Mouse (Mus musculus): ENCODE data around the gene Sh2d2a. TPM values are rescaled to one million over a fixed set of nuclear protein-coding genes. Genes with fewer than 3 reads are reported as not detected.
"Not testable (repeated sequence)": the region's sequence is repeated elsewhere in the genome, so short reads cannot be mapped to it uniquely, and the experiment has no call there.

Sh2d2a gene
- polyA plus RNA-seq, 1 experiment from 2014 or later, result 0.12 TPM

DNA sequence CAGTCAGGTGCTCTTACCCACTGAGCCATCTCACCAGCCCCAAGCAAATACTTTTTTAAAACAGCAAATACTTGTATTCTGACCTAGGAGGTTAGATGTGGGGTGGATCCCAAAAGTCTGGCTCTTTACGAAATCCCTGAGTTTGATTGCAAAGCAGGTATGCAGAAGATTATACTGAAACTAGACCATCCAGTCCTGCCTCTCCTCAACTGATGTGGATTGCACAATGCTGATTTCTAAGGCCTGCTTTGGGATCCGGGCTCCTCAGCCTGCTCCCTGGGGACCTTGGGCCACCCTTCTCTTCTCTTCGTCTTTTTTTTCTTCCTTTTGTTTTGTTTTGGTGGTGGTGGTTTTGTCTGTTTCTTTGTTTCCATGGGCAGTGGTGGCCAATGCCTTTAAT is 44.9 kb downstream of the Sh2d2a start:
- Histone ChIP-seq H3K4me2 (replicated peaks) (no peak overlapping the region), H3K9ac (no peak overlapping the region), H3K27me3 (no peaks in the 10 kb centered on the region), H3K36me3 (no peaks in the 10 kb centered on the region), H3K4me3 (replicated peaks) (no peak overlapping the region), H3K4me1 (no peaks in the 10 kb centered on the region), H3K27ac (replicated peaks) (no peak overlapping the region), H3K9me3 (replicated peaks) (no peaks in the 10 kb centered on the region)
- WGBS, result 40% methylated on average over 3 of the region's 3 CpGs
- ATAC-seq (ENCODE audit: insufficient number of reproducible peaks, low FRiP score, low TSS enrichment, low read depth), result no peak

DNA sequence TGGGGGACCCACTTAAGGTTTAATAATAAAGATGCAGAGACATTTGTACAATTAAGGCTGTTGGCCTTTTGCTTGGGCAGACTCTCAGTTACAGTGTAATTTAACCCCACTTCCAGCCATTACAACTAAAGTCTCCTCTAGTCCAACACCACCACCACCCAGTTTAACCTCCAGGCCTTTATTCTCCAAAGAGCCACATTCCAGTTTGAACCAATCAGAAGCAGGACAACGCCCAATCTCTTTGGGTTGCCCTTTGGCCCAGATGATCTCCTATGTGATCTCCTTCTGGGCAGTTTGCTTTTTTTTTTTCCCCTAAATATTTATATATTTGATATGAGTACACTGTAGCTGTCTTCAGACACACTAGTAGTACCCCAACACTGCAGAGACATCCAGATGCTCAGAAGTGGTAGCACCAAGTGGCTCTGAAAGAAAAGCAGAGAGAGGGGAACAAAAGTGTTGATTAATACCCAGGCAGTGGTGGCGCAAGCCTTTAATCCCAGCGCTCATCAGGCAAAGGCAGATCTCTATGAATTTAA is 46.9 kb downstream of the Sh2d2a start:
- 73% methylated on average over 3 of the region's 3 CpGs for WGBS
- no peaks in the 10 kb centered on the region for H3K27me3 ChIP-seq

DNA sequence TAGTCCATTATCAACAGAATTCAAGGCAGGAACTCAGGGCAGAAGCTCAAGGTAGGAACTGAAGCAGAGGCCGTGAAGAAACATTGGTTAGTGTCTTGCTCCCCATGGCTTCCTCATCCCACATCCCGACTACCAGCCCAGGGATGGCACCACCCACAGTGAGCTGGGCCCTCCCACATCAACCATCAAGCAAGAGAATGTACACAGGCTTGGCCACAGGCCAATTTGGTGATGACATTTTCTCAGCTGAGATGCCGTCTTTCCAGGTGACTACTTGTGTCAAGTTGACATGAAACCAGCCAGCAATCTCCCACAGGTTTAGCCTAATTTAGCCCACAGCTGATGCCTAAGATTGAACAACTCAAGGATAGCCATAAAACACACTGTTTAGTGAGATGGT is 52.7 kb downstream of the Sh2d2a start:
- H3K9me3 ChIP-seq (replicated peaks), result no peaks in the 10 kb centered on the region
- 48% methylated on average over 3 of the region's 3 CpGs for WGBS
- H3K36me3 ChIP-seq, result no peaks in the 10 kb centered on the region
- H3K4me1 ChIP-seq, result no peaks in the 10 kb centered on the region
- H3K9ac ChIP-seq, result no peak overlapping the region
- H3K4me2 ChIP-seq (replicated peaks), result no peak overlapping the region
- ATAC-seq (ENCODE audit: insufficient number of reproducible peaks, low FRiP score, low TSS enrichment, low read depth), result no peak
- no peak overlapping the region for H3K27ac ChIP-seq (replicated peaks)
- H3K4me3 ChIP-seq (replicated peaks), result no peak overlapping the region
- no peaks in the 10 kb centered on the region for H3K27me3 ChIP-seq

More for the DNA sequence above, 46.9 kb downstream of the Sh2d2a start:
- Histone ChIP-seq H3K27ac (replicated peaks) (no peak overlapping the region), H3K9ac (no peak overlapping the region), H3K9me3 (replicated peaks) (no peaks in the 10 kb centered on the region), H3K36me3 (no peaks in the 10 kb centered on the region), H3K4me3 (replicated peaks) (no peak overlapping the region), H3K4me2 (replicated peaks) (no peak overlapping the region), H3K4me1 (no peaks in the 10 kb centered on the region)
- ATAC-seq (ENCODE audit: insufficient number of reproducible peaks, low FRiP score, low TSS enrichment, low read depth), result no peak

DNA sequence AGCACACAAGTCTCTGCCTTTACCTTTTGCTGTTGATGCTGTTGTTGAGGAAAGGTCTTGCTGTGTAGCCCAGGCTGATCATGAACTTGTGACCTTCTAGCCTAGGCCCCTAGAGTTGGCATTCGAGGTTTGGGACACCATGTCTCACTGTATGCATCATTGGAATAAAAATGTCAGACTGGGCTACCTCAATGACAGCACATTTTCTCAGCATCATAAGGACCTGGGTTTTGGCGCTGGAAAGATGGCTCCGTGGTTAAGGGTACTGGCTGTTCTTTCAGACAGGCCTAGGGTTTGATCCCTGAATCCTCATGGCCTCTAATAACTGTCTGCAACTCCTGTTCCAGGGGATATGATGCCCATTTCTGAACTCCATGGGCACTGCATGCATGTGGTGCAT is 53.2 kb downstream of the Sh2d2a start:
- Histone ChIP-seq H3K9me3 (replicated peaks) (no peaks in the 10 kb centered on the region), H3K9ac (no peak overlapping the region), H3K4me3 (replicated peaks) (no peak overlapping the region), H3K27ac (replicated peaks) (no peak overlapping the region), H3K4me2 (replicated peaks) (no peak overlapping the region), H3K36me3 (no peaks in the 10 kb centered on the region), H3K4me1 (no peaks in the 10 kb centered on the region), H3K27me3 (no peaks in the 10 kb centered on the region)
- WGBS, result 78% methylated on average over 3 of the region's 3 CpGs
- no peak for ATAC-seq (ENCODE audit: insufficient number of reproducible peaks, low FRiP score, low TSS enrichment, low read depth)

DNA sequence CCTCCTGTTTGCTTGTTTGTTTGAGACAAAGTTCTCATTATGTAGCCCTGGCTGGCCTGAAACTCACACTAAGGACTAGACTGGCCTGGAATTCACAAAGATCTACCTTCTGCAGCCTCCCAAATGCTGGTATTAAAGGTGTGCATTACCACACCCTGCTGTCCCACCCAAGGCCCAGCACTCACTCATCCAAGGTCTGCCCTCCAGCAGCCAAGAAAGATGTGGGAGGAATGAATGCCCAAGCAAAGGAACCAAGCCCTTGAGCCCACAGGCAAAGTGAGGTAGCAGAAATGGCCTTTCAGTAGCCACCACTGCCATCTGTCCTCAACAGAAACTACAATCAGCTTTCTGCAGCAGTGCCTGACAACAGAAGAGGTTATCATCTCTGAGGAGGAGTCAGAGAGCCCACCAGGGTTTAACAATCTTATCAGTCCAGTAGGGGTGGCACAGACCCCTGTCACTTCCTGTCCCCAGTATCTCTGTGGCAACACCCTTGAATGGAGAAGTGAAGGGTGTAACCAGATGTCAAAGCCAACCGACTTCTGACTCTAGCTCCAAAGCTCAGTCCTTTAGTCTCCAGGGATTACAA is 54.6 kb downstream of the Sh2d2a start:
- Histone ChIP-seq H3K27me3 (no peaks in the 10 kb centered on the region), H3K4me1 (0 out of 2 replicates have a peak, but pooled peaks cover 2% of the 10 kb centered on the region), H3K36me3 (no peaks in the 10 kb centered on the region), H3K4me2 (replicated peaks) (no peak overlapping the region), H3K9ac (no peak overlapping the region), H3K9me3 (replicated peaks) (no peaks in the 10 kb centered on the region), H3K4me3 (replicated peaks) (no peak overlapping the region), H3K27ac (replicated peaks) (no peak overlapping the region)
- no peak for ATAC-seq (ENCODE audit: insufficient number of reproducible peaks, low FRiP score, low TSS enrichment, low read depth)
- WGBS, result 48% methylated on average over 1 of the region's 1 CpGs

DNA sequence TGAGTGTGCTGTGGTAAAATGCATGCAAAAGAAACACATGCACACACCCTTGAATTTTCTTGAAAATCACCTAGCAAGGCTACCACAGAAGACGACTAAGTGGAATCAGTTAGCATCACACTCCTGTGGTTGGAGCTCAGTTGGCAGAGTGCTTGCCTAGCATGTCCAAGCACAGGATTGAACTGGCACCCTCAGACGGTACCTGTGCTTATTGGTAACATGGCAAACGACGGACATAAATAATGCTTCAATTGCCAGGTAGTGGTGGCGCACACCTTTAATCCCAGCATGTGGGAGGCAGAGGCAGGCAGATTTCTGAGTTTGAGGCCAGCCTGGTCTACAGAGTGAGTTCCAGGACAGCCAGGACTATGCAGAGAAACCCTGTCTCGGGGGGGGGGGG is 55.4 kb downstream of the Sh2d2a start:
- not testable (repeated sequence) for H3K36me3 ChIP-seq

DNA sequence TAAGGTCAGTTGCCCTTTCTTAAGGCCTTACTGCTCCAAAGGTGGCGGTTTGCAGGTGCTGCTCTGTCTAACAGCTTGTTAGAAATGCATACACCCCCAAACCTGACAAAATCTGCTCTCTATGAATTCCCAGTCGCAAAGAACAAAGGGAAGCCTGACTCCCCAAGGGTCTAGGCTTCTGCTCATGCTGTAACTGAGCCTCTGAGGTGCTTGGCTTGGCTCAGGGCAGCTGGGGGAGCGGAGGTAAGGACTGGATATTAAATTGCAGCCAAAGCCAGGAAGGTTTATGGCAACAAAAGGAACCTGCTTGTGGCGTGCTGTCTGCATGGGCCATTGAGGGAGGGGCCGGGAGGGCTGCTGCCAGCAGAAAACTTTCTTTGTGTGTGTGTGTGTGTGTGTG is 57.3 kb downstream of the Sh2d2a start:
- Histone ChIP-seq H3K27me3 (no peaks in the 10 kb centered on the region), H3K4me3 (replicated peaks) (no peak overlapping the region), H3K9me3 (replicated peaks) (no peaks in the 10 kb centered on the region), H3K4me1 (peaks cover 14% of the 10 kb centered on the region), H3K36me3 (no peaks in the 10 kb centered on the region), H3K4me2 (replicated peaks) (no peak overlapping the region), H3K27ac (replicated peaks) (no peak overlapping the region), H3K9ac (no peak overlapping the region)
- 41% methylated on average over 5 of the region's 5 CpGs for WGBS
- ATAC-seq (ENCODE audit: insufficient number of reproducible peaks, low FRiP score, low TSS enrichment, low read depth), result no peak

More for the DNA sequence above, 55.4 kb downstream of the Sh2d2a start:
- not testable (repeated sequence) for H3K4me2 ChIP-seq (replicated peaks); ATAC-seq (ENCODE audit: insufficient number of reproducible peaks, low FRiP score, low TSS enrichment, low read depth); H3K4me3 ChIP-seq (replicated peaks); H3K4me1 ChIP-seq; H3K27ac ChIP-seq (replicated peaks); H3K9me3 ChIP-seq (replicated peaks); H3K27me3 ChIP-seq; H3K9ac ChIP-seq
- 89% methylated on average over 5 of the region's 6 CpGs for WGBS

Other genes starting within 250 kb of the Sh2d2a start
- gene Arhgef11, start 229.2 kb upstream of the Sh2d2a start, polyA plus RNA-seq (2015; fragmentation: Nextera tagmentation; extraction: Ambion mirVana), result 16.4 and 18.3 TPM in 2 replicates
- gene Lrrc71, start 98.1 kb upstream of the Sh2d2a start, polyA plus RNA-seq (2015; fragmentation: Nextera tagmentation; extraction: Ambion mirVana), result 3.3 and 5.4 TPM in 2 replicates
- 4.2 and 4.9 TPM in 2 replicates for gene Ntrk1, start 51.6 kb upstream of the Sh2d2a start, polyA plus RNA-seq (2015; fragmentation: Nextera tagmentation; extraction: Ambion mirVana)
- gene Insrr, start 49.8 kb upstream of the Sh2d2a start, polyA plus RNA-seq (2015; fragmentation: Nextera tagmentation; extraction: Ambion mirVana), result 0.47 and 0.68 TPM in 2 replicates
- 24.4 and 27.4 TPM in 2 replicates for gene Pear1, start 22.4 kb upstream of the Sh2d2a start, polyA plus RNA-seq (2015; fragmentation: Nextera tagmentation; extraction: Ambion mirVana)
- gene Prcc, start 38.9 kb downstream of the Sh2d2a start, polyA plus RNA-seq (2015; fragmentation: Nextera tagmentation; extraction: Ambion mirVana), result 16.4 and 16.5 TPM in 2 replicates
- 240 and 246 TPM in 2 replicates for gene Hdgf, start 59.6 kb downstream of the Sh2d2a start, polyA plus RNA-seq (2015; fragmentation: Nextera tagmentation; extraction: Ambion mirVana)
- gene Mrpl24, start 72.8 kb downstream of the Sh2d2a start, polyA plus RNA-seq (2015; fragmentation: Nextera tagmentation; extraction: Ambion mirVana), result 75.4 and 78.9 TPM in 2 replicates
- 54.5 and 56.2 TPM in 2 replicates for gene Isg20l2, start 83.6 kb downstream of the Sh2d2a start, polyA plus RNA-seq (2015; fragmentation: Nextera tagmentation; extraction: Ambion mirVana)
- 19.8 and 22.4 TPM in 2 replicates for gene Rrnad1, start 84.0 kb downstream of the Sh2d2a start, polyA plus RNA-seq (2015; fragmentation: Nextera tagmentation; extraction: Ambion mirVana)
- gene Crabp2, start 101.9 kb downstream of the Sh2d2a start, polyA plus RNA-seq (2015; fragmentation: Nextera tagmentation; extraction: Ambion mirVana), result 200 and 206 TPM in 2 replicates
- gene Nes, start 124.3 kb downstream of the Sh2d2a start, polyA plus RNA-seq (2015; fragmentation: Nextera tagmentation; extraction: Ambion mirVana), result 41.9 and 57.3 TPM in 2 replicates
- 0.38 and 0.61 TPM in 2 replicates for gene Bcan, start 153.5 kb downstream of the Sh2d2a start, polyA plus RNA-seq (2015; fragmentation: Nextera tagmentation; extraction: Ambion mirVana)
- gene Hapln2, start 180.8 kb downstream of the Sh2d2a start, polyA plus RNA-seq (2015; fragmentation: Nextera tagmentation; extraction: Ambion mirVana), result 0.31 and 0.35 TPM in 2 replicates
- 28.5 and 35.8 TPM in 2 replicates for gene Gpatch4, start 196.4 kb downstream of the Sh2d2a start, polyA plus RNA-seq (2015; fragmentation: Nextera tagmentation; extraction: Ambion mirVana)
- 196 and 197 TPM in 2 replicates for gene Naxe, start 211.7 kb downstream of the Sh2d2a start, polyA plus RNA-seq (2015; fragmentation: Nextera tagmentation; extraction: Ambion mirVana)
- 0.35 and 0.52 TPM in 2 replicates for gene Ttc24, start 231.5 kb downstream of the Sh2d2a start, polyA plus RNA-seq (2015; fragmentation: Nextera tagmentation; extraction: Ambion mirVana)
- gene Iqgap3, start 235.2 kb downstream of the Sh2d2a start, polyA plus RNA-seq (2015; fragmentation: Nextera tagmentation; extraction: Ambion mirVana), result 15.9 and 16.8 TPM in 2 replicates